Mouse (Mus musculus): ENCODE results near the gene Fam173a.
A peak's percentile ranks its signal among the peaks of the same experiment; 100 is the strongest.

DNA sequence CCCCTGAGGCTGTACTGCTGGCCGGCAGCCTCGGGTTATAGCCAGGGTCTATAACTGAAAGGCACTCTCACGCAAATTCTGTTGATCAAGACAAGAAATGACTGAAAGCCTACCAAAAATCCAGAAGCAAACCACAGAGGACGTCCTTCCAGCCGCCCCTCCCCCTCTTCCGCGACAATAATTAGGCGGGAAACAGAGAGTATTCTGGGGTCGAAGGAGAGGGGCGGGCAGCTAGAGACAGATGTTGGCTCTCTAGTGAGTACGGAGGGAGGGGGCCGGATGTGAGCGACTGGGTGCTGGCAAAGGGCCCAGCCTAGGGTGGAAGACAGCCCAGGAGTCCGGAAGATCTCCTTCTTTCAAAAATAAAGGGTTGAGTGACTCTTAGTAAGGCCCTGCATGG lies at the start of gene Fam173a:
- TF ChIP-seq CTCF (IDR thresholded peaks at IDR 0.05; ENCODE audit: insufficient read depth, low read length) (no peak), POLR2A (IDR thresholded peaks at IDR 0.05; ENCODE audit: borderline replicate concordance, extremely low read depth, low read depth, low read length) (0 out of 2 replicates have a peak, but pooled peaks have one; percentile 22)
